Mouse (Mus musculus) telencephalon, adult 2 months (tissue): ENCODE measurements around the gene Atxn1.

ENCODE experiments used
- DNase-seq: peaks from one replicate; pipeline ENCODE4 v3.0.0-alpha.2; 2011; ENCODE audit warnings: low read depth, low spot score

Gene Atxn1

DNA sequence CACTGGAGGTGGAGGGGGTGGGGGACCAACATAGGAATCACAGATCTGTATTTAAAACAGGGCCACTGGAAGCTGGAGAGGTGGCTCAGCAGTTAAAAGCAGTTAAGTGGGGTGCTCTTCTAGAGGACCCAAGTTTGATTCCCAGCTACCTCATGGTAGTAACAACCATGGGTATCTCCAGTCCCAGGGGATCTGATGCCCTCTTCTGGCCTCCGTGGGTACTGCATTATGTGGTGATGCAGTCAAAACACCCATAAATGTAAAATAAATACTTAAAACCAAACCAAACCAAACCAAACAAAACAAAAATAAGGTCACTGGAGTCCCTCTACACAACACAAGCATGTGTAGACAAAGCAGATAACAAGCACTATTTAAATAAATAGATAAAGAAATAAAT lies 32.9 kb downstream of the Atxn1 start:
- no peak for DNase-seq

- DNase-seq, result no peak
These were observed 33.6 kb downstream of the Atxn1 start for GRCm38 (mm10) chr13:45931215-45931614.

GRCm38 (mm10) chr13:45929744-45930143 lies 35.1 kb downstream of the Atxn1 start:
- no peak for DNase-seq

GRCm38 (mm10) chr13:45925294-45925693 lies 39.5 kb downstream of the Atxn1 start:
- no peak for DNase-seq

DNA sequence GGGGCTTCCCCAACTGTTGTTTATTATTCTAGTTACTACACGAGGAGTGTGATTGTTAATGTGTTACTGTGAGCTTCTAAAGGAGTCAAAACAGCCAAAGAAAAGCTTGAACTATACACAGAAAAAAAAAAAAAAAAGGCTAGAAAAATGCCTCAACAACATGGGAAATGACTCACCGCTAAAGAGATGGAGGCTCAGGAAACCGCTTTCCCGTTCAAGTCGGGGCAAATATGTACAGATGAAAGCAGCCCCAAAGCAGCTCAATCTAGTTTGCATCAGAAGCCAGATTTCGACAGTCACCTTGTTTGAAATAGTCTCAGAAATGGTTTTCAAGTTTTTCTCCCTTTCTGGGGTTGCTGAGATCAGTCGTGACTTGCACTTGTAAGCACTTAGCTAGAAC lies 40.3 kb downstream of the Atxn1 start:
- DNase-seq, result no peak

DNA sequence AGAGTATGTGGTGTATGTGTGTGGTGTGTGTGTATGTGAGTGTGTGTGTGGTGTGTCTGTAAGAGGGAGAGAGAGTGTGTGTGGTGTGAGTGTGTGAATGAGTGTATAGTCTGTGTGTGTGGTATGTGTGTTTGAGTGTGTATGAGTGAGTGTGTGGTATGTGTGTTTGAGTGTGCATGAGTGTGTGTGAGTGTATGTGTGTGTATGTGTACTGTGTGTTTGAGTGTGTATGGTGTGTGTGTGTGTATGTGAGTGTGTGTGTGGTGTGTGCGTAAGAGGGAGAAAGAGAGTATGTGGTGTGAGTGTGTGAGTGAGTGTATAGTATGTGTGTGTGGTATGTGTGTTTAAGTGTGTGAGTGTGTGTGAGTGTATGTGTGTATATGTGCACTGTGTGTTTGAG lies 41.7 kb downstream of the Atxn1 start:
- no peak for DNase-seq

GRCm38 (mm10) chr13:45922467-45922866 lies 42.3 kb downstream of the Atxn1 start:
- no peak for DNase-seq

DNA sequence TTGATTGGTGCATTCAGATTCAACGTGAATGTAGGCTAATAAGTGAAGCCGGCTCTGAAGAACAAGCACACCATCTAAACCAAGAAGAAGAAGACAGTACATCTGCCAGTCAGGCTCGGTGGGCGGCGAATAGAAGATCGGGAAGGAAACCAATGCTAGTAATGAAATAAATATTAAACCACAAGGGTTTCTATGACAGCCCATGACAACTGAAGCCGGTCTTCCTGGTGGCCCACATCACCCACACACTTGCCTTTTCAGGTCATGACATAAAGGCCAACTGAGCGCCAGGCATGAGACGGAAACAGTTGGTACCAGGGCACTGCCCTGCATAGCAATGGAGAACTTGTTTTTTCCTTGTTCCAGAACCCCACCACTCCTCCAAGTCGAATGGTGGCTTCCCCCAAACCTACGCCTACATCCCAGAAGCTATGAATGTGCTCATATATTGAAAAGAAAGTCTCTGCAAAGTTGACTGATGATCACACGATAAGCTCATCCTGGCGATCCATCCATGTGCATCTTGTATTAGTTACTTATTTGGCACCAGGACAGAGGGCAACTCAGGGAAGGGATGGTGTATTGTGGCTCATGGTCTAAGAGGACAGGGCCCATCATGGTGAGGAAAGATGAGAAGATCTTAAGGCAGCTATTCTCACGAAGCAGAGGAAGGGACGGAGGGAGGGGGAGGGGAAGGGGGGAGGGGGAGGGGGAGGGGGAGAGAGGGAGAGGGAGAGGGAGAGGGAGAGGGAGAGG lies 45.7 kb downstream of the Atxn1 start:
- no peak for DNase-seq

- no peak for DNase-seq
These were observed 46.8 kb downstream of the Atxn1 start for GRCm38 (mm10) chr13:45918006-45918380.

GRCm38 (mm10) chr13:45917058-45918005 lies 47.5 kb downstream of the Atxn1 start:
- no peak for DNase-seq

DNA sequence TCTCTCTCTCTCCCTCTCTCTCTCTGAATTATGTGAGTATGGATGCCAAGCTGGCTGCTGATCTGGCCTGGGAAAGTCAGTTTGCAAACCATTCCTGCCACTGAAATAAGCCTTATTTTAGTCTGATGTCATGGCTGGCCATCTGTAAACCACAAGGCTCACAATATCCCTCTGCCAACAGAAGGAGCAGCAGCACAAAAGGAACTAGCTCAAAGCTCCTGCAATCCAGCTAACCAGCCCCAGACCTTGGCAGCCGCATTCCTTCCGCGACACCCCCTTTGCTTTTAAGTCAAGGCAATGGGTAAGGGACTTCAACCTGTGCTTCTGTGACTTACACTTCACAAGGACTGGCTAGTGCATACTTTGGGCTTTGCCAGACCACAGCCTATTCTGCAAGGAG lies 48.9 kb downstream of the Atxn1 start:
- no peak for DNase-seq

GRCm38 (mm10) chr13:45915026-45915425 lies 49.8 kb downstream of the Atxn1 start:
- DNase-seq, result no peak

DNA sequence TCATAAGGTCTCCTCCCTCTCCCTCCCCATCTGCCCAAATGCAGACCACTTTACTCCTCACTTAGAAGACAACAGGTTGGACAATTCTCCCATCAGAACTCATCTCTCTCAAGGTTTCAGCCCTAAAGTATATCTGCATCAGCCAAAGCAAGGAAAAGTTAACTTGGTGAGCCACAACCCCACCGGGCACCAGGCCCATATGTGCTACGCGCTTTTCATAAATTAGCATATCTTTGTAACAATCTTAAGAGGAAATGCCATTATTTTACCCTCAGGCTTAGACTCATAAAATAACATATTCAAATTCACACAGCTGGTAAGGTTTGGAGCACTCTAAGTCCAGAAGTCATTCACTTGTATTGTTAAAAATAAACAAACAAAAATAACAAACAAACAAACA lies 50.7 kb downstream of the Atxn1 start:
- no peak for DNase-seq

DNA sequence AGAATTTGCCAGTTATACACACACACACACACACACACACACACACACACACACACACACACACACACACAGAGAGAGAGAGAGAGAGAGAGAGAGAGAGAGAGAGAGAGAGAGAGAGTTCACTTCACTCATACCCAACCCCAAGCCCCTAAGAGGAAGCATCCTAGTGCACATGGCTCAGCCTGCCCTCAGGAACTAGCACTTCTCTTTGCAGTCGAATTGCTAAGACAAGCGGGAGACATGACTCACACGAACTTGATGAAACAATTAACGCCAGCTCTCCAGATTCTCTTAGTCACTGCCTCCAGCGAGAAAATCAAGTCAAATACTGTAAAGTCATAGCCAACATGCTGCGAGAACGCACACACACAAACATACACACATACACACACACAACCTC lies 53.0 kb downstream of the Atxn1 start:
- DNase-seq, result peak; percentile 53

DNA sequence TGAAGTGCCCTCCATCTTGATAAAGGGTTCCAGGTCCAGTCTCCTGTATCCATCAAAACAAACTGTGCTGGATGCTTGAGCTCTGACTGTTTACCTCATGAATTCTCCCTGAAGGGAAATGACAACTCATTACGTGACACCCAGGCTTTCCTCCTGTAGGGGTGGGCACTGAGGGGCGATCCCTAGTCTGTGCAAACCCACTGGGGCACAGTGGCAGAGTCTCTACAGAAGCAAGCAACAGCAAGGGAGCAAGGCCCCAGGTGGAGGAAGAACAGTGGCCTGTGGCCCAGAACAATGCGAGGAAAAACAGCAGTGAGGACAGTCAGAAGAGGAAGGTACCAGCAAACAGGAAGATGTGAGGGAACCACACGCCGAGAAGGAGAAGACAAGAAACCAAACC lies 53.7 kb downstream of the Atxn1 start:
- no peak for DNase-seq

- DNase-seq, result no peak
These were observed 54.5 kb downstream of the Atxn1 start for GRCm38 (mm10) chr13:45910348-45910747.

DNA sequence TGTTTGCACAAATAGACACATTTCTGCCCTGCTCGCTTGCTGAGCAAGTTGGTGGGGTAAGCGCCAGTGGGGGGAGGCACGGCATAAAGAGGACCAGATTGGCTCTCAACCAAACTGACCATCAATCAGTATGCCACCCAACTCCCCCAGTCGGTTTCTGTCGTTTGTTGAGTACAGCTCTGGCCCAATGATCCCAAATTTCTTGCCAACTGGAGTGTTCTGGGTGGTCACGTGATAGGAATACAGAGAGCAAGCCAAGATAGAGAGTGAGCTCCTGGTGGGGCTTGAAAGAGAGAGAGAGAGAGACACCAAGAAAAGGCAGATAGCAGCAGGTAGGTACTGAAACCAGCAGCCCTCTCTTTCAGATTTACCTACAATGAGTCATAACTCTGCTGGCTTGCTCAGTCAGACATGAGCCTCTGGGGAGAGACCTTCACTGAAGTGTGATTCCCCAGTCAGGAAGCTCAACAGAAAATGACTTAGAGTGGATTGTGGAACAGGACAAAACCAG lies 57.6 kb downstream of the Atxn1 start:
- no peak for DNase-seq

GRCm38 (mm10) chr13:45906438-45907166 lies 58.2 kb downstream of the Atxn1 start:
- no peak for DNase-seq

DNA sequence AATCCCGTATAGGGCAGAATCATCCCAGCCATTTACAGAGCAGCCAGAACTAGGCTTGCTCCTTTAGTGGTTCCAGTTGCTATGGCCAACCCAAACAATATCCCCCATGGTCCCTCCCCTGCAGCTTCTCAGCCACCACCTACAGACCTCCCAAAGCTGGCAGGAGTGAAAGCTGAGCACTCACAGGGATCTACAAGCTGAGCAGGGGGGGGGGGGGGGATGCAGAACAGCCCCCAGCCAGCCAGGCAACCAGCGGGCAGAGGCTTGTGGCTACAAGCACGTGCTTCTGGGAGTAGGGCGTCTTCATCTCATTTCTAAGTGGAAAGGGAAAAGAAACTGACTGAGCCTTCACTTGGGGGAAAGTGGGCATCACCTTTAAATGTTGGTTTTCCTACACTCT lies 59.9 kb downstream of the Atxn1 start:
- DNase-seq, result no peak

DNA sequence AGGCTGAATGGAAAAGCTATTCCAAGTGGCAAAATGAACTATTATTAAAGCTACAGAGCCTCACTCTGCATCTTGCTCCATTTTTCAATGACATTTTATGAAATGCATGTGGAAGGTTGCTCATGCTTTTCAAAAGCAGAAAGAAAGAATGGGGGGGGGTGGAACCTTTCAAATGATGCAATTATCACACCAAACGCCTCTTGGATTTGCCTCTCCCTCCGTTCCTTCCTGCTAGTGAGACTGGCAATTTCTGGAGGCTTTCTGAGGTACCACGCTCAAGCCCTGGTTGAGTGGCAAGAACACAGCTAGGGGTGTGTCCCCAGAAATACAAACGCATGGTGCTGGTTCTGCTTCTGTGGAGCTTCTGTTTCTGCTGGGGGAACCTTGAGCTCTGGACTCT lies 60.4 kb downstream of the Atxn1 start:
- no peak for DNase-seq

- DNase-seq, result no peak
These were observed 61.1 kb downstream of the Atxn1 start for GRCm38 (mm10) chr13:45903519-45904274.
